Mouse (Mus musculus) bone marrow, adult 2 months (tissue): ENCODE measurements around the gene Cadm4.

Experiments used
- CTCF ChIP-seq: fragments of 200-500 bp; IDR thresholded peaks from 2 replicates; pipeline ENCODE4 v1.5.1; 2011; ENCODE audit warnings: low read length, control low read depth; ENCODE audit not compliant: control insufficient read depth, insufficient read depth
- POLR2A ChIP-seq: fragments of 200-500 bp; IDR thresholded peaks from 2 replicates; pipeline ENCODE4 v1.6.1; 2011; ENCODE audit warnings: low read depth, mild to moderate bottlenecking, control low read depth, low read length, borderline replicate concordance; ENCODE audit not compliant: control insufficient read depth

DNA sequence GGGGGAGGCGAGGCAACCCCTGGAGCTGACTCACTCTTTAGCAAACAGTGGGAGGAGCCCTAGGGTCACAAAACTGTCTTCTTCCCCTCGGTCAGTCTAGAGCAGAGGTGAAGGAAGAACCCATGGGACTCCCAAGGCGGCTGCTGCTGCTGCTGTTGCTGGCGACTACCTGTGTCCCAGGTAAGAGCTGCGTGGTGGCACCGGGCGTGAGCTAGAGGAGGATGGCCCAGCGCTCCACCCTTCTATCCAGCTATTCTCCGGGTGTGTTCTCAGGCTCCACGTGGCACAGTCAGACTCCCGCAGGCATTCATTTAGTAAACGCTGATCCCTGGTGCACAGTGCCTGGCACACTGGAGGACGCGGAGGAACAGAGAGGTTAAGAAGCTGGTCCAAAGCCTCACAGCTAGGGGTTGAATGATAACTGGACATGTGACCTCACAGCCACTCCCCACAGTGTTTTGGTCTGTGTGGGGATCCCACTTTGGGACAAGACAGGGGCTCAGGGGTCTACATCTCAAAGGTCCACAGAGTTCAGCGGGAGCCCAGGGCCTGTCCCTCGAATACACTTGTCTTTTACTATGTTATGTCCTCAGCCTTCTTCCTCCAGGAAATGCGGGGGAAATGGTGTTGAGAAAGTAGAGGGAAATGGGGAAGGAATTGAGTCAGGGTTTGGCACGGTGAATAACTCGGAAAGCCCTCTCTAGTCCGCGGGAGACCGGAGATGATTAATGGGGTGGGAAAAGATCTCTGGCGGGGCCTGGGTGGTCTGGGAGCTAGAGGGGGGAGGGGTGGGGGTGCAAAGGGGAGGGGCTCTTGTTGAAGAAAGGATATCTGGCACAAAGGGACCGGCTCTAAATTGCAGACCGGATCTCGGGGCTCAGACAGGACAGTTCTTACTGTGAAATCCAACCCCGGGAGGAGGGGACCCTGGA, 19.2 kb upstream of the Cadm4 start, which contains the start of gene Plaur:
- TF ChIP-seq CTCF (no peak), POLR2A (peak; percentile 90)
